Mouse (Mus musculus): Measurements from ENCODE around the gene Eogt. TPM values are rescaled to one million over a fixed set of nuclear protein-coding genes. Genes with fewer than 3 reads are reported as not detected.

The Eogt gene
- polyA plus RNA-seq (2011; ENCODE audit: insufficient read length, low read depth, missing spikeins): 40.3 and 44.5 TPM in 2 replicates

- peak within 1 kb of the TSS; percentile 76 for H3K27ac ChIP-seq (ENCODE audit: insufficient read depth, low read length)
- peaks cover 8% of the 10 kb centered on the region for H3K4me1 ChIP-seq (ENCODE audit: control insufficient read depth, insufficient read depth, low read length)
- peak within 1 kb of the TSS; percentile 53 for H3K4me3 ChIP-seq (ENCODE audit: insufficient read depth, low read length)
- TF ChIP-seq POLR2A (IDR thresholded peaks at IDR 0.05; ENCODE audit: low read depth, low read length) (peak; percentile 44), CTCF (IDR thresholded peaks at IDR 0.05; ENCODE audit: borderline replicate concordance, insufficient read depth, low read length) (no peak)
Observed at GRCm38 (mm10) chr6:97148383-97149251, at the start of gene Eogt. Gene Eogt, minus strand, starts transcription at chr6:97149182.

DNA sequence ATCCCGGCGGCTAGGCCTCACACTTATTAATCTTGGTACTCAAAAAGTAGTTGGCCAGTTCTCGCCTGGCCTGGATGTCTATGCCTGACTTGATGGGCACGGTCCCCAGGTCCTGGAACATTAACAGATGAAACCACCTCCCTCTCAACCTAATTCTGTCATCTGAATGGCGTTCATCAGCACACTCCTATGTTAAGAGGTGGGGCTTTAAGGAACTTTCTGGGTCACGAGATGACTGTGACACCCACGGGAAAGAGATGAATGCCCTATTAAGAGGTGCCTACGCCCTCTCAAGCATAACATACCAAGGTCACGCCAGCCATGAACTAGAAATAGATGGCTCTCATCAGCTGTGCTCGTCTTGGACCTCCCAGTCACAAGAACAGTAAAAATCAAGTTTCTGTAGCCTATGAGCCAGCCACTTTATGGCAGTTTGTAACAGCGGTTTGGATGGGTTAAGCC, 30.4 kb upstream of the Eogt start:
- H3K4me3 ChIP-seq (ENCODE audit: insufficient read depth, low read length): peak overlapping the region; percentile 45
- peak overlapping the region; percentile 93 for H3K27ac ChIP-seq (ENCODE audit: insufficient read depth, low read length)
- peaks cover 4% of the 10 kb centered on the region for H3K4me1 ChIP-seq (ENCODE audit: control insufficient read depth, insufficient read depth, low read length)
- TF ChIP-seq CTCF (IDR thresholded peaks at IDR 0.05; ENCODE audit: borderline replicate concordance, insufficient read depth, low read length): no peak

- H3K27ac ChIP-seq (ENCODE audit: insufficient read depth, low read length): peak within 1 kb of the TSS; percentile 93
- no peak for TF ChIP-seq CTCF (IDR thresholded peaks at IDR 0.05; ENCODE audit: borderline replicate concordance, insufficient read depth, low read length)
- peak; percentile 85 for TF ChIP-seq POLR2A (IDR thresholded peaks at IDR 0.05; ENCODE audit: low read depth, low read length)
- H3K4me3 ChIP-seq (ENCODE audit: insufficient read depth, low read length): peak within 1 kb of the TSS; percentile 100
- peaks cover 4% of the 10 kb centered on the region for H3K4me1 ChIP-seq (ENCODE audit: control insufficient read depth, insufficient read depth, low read length)
Observed at GRCm38 (mm10) chr6:97178491-97179366, 29.7 kb upstream of the Eogt start, which contains the start of gene Tmf1. Gene Tmf1, minus strand, starts transcription at chr6:97179122.

DNA sequence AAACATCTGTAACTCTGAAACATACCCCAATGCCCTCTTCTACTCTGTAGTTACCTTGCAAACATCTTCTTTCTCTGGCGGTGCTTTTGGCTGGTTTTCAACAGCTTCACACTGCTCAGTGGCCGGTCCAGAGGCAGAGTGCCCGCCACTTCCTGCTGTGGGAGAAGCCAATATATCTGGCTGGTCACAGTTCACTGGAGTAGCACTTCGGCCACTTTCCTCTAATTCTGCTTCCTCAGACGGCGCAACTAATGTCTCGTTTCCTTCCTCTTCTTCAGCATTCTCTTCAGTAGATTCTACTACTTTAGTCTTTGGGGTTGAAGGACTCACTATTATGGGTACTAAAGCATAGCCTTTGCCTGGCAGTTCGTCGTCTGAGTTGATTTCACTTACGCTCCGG, 26.7 kb upstream of the Eogt start:
- no peak overlapping the region for H3K27ac ChIP-seq (ENCODE audit: insufficient read depth, low read length)
- peaks cover 4% of the 10 kb centered on the region for H3K4me1 ChIP-seq (ENCODE audit: control insufficient read depth, insufficient read depth, low read length)
- no peak overlapping the region for H3K4me3 ChIP-seq (ENCODE audit: insufficient read depth, low read length)
- TF ChIP-seq CTCF (IDR thresholded peaks at IDR 0.05; ENCODE audit: borderline replicate concordance, insufficient read depth, low read length) (no peak), POLR2A (IDR thresholded peaks at IDR 0.05; ENCODE audit: low read depth, low read length) (no peak)

DNA sequence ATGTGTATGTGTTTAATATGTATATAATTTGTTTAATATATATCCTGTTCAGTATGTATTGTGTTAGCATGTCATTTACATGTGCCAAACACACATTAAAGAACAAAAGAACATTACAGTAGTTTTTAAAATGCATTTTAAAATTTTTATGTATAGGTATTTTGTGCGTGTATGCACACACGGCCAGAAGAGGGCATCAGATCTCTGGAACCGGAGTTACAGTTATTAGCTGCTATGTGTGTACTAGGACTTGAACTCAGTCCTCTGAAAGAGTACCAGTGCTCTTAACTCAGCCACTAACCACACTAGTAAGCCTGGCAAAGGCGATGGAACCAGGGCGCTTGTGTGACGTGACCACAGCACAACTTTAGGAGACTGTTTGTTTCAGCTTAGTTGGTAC, 1.2 kb upstream of the Eogt start:
- H3K27ac ChIP-seq (ENCODE audit: insufficient read depth, low read length): no peak overlapping the region
- peaks cover 8% of the 10 kb centered on the region for H3K4me1 ChIP-seq (ENCODE audit: control insufficient read depth, insufficient read depth, low read length)
- no peak for TF ChIP-seq CTCF (IDR thresholded peaks at IDR 0.05; ENCODE audit: borderline replicate concordance, insufficient read depth, low read length)
- no peak overlapping the region for H3K4me3 ChIP-seq (ENCODE audit: insufficient read depth, low read length)

- no peak overlapping the region for H3K4me3 ChIP-seq (ENCODE audit: insufficient read depth, low read length)
- H3K4me1 ChIP-seq (ENCODE audit: control insufficient read depth, insufficient read depth, low read length): peaks cover 8% of the 10 kb centered on the region
- H3K27ac ChIP-seq (ENCODE audit: insufficient read depth, low read length): 0 out of 2 replicates have a peak overlapping the region, but pooled peaks have one; percentile 58
- no peak for TF ChIP-seq POLR2A (IDR thresholded peaks at IDR 0.05; ENCODE audit: low read depth, low read length)
- no peak for TF ChIP-seq CTCF (IDR thresholded peaks at IDR 0.05; ENCODE audit: borderline replicate concordance, insufficient read depth, low read length)
Observed at GRCm38 (mm10) chr6:97149721-97150120, 739 bp upstream of the Eogt start.

DNA sequence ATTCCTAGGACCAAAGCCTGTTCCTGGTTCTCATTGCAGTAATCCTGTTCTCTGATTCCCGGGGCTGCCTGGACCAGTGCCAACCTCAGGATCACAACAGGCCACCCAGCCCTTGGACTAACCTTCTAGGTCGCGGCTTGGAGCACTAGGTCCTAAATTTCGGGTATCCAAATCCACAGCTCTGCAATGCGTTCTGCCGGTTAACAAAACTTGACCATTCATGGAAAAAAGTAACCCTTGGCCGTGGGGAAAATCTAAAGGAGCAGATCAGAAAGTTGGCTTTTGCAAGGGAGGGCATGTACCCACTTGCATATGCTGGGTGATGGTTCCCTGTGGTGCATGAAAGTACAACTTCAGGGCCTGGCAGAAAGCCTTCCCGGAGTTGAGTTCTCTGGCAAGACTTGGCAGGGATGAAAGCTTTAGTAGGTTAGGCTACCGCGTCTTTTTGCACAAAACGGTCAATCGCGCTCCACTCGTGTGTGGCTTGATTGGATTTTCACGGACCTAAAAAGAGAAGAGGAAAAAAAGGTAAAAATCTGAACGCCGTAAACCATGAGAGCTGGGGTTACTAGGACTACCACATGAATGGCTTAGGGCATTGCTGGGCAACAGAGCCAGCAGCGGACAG, 1.1 kb downstream of the Eogt start:
- peaks cover 8% of the 10 kb centered on the region for H3K4me1 ChIP-seq (ENCODE audit: control insufficient read depth, insufficient read depth, low read length)
- no peak for TF ChIP-seq CTCF (IDR thresholded peaks at IDR 0.05; ENCODE audit: borderline replicate concordance, insufficient read depth, low read length)
- no peak for TF ChIP-seq POLR2A (IDR thresholded peaks at IDR 0.05; ENCODE audit: low read depth, low read length)
- peak overlapping the region; percentile 53 for H3K4me3 ChIP-seq (ENCODE audit: insufficient read depth, low read length)
- H3K27ac ChIP-seq (ENCODE audit: insufficient read depth, low read length): peak overlapping the region; percentile 76

GRCm38 (mm10) chr6:97145156-97145555, 3.8 kb downstream of the Eogt start:
- Histone ChIP-seq H3K4me3 (ENCODE audit: insufficient read depth, low read length) (no peak overlapping the region), H3K4me1 (ENCODE audit: control insufficient read depth, insufficient read depth, low read length) (peaks cover 8% of the 10 kb centered on the region), H3K27ac (ENCODE audit: insufficient read depth, low read length) (peak overlapping the region; percentile 73; the same call in 1 of the 2 replicates)
- no peak for TF ChIP-seq CTCF (IDR thresholded peaks at IDR 0.05; ENCODE audit: borderline replicate concordance, insufficient read depth, low read length)
- TF ChIP-seq POLR2A (IDR thresholded peaks at IDR 0.05; ENCODE audit: low read depth, low read length): no peak

GRCm38 (mm10) chr6:97144359-97144758, 4.6 kb downstream of the Eogt start:
- no peak overlapping the region for H3K4me3 ChIP-seq (ENCODE audit: insufficient read depth, low read length)
- TF ChIP-seq POLR2A (IDR thresholded peaks at IDR 0.05; ENCODE audit: low read depth, low read length) (no peak), CTCF (IDR thresholded peaks at IDR 0.05; ENCODE audit: borderline replicate concordance, insufficient read depth, low read length) (no peak)
- H3K4me1 ChIP-seq (ENCODE audit: control insufficient read depth, insufficient read depth, low read length): peaks cover 4% of the 10 kb centered on the region; the same call in 1 of the 2 replicates
- H3K27ac ChIP-seq (ENCODE audit: insufficient read depth, low read length): peak overlapping the region; percentile 73; the same call in 1 of the 2 replicates
